Mouse (Mus musculus) MN1 (cell line): Measurements from ENCODE around the gene Bnc2.

Source experiments
- DNase-seq: peaks from one replicate; pipeline ENCODE4 v3.0.0-alpha.2; 2016; ENCODE audit warnings: low spot score

Gene Bnc2

GRCm38 (mm10) chr4:84427955-84428354 is 247.1 kb downstream of the Bnc2 start:
- no peak for DNase-seq

- DNase-seq = no peak
These were observed 263.6 kb downstream of the Bnc2 start for GRCm38 (mm10) chr4:84411431-84411830.

- peak; percentile 56 for DNase-seq
These were observed 267.6 kb downstream of the Bnc2 start for GRCm38 (mm10) chr4:84407328-84408028.

- DNase-seq = no peak
These were observed 271.5 kb downstream of the Bnc2 start for GRCm38 (mm10) chr4:84403356-84404145.

GRCm38 (mm10) chr4:84388991-84389390 is 286.1 kb downstream of the Bnc2 start:
- no peak for DNase-seq

- DNase-seq = no peak
These were observed 289.9 kb downstream of the Bnc2 start for GRCm38 (mm10) chr4:84385156-84385555.

GRCm38 (mm10) chr4:84379289-84379688 is 295.8 kb downstream of the Bnc2 start:
- DNase-seq = no peak

GRCm38 (mm10) chr4:84377513-84377912 is 297.6 kb downstream of the Bnc2 start:
- no peak for DNase-seq

- no peak for DNase-seq
These were observed 312.7 kb downstream of the Bnc2 start for GRCm38 (mm10) chr4:84362337-84362823.

- no peak for DNase-seq
These were observed 313.9 kb downstream of the Bnc2 start for GRCm38 (mm10) chr4:84361165-84361564.

- no peak for DNase-seq
These were observed 315.1 kb downstream of the Bnc2 start for GRCm38 (mm10) chr4:84359996-84360395.

GRCm38 (mm10) chr4:84358204-84358603 is 316.9 kb downstream of the Bnc2 start:
- DNase-seq = peak; percentile 62

GRCm38 (mm10) chr4:84357382-84357781 is 317.7 kb downstream of the Bnc2 start:
- DNase-seq = peak; percentile 7

- peak; percentile 31 for DNase-seq
These were observed 318.5 kb downstream of the Bnc2 start for GRCm38 (mm10) chr4:84356468-84357153.

GRCm38 (mm10) chr4:84352656-84353055 is 322.4 kb downstream of the Bnc2 start:
- DNase-seq = no peak

- DNase-seq = no peak
These were observed 325.5 kb downstream of the Bnc2 start for GRCm38 (mm10) chr4:84349536-84349935.

- no peak for DNase-seq
These were observed 335.9 kb downstream of the Bnc2 start for GRCm38 (mm10) chr4:84339172-84339571.

- DNase-seq = no peak
These were observed 343.1 kb downstream of the Bnc2 start for GRCm38 (mm10) chr4:84331995-84332394.

GRCm38 (mm10) chr4:84331450-84331849 is 343.6 kb downstream of the Bnc2 start:
- no peak for DNase-seq

GRCm38 (mm10) chr4:84330509-84330908 is 344.6 kb downstream of the Bnc2 start:
- DNase-seq = no peak

- DNase-seq = peak; percentile 55
These were observed 345.4 kb downstream of the Bnc2 start for GRCm38 (mm10) chr4:84329651-84330050.

- peak; percentile 66 for DNase-seq
These were observed 350.7 kb downstream of the Bnc2 start for GRCm38 (mm10) chr4:84324371-84324770.

- DNase-seq = no peak
These were observed 353.5 kb downstream of the Bnc2 start for GRCm38 (mm10) chr4:84321598-84321997.
